Mouse (Mus musculus) urinary bladder, postnatal 0 days (tissue): ENCODE results near the gene Mest. TPM values are rescaled to one million over a fixed set of nuclear protein-coding genes. Genes with fewer than 3 reads are reported as not detected.

Source experiments
- microRNA counts: library from miRNA; unstranded; fragments of <30 nt; microRNA quantifications from one replicate; lab custom pipeline; 2016
- microRNA-seq: library from miRNA; unstranded; fragments of <30 nt; microRNA quantifications from one replicate; pipeline ENCODE4, GENCODE M21; 2016
- polyA plus RNA-seq: library from polyadenylated mRNA; unstranded; fragments of >200 nt; fragmentation: Nextera tagmentation; extraction: Ambion mirVana; gene quantifications from 2 replicates; pipeline ENCODE4 v1.2.1, GENCODE M21; 2015

The Mest gene
- 181 and 191 TPM in 2 replicates for polyA plus RNA-seq

GRCm38 (mm10) chr6:30723331-30723730, at the start of gene Mest:
Mest (plus strand) TSS chr6:30723547.

DNA sequence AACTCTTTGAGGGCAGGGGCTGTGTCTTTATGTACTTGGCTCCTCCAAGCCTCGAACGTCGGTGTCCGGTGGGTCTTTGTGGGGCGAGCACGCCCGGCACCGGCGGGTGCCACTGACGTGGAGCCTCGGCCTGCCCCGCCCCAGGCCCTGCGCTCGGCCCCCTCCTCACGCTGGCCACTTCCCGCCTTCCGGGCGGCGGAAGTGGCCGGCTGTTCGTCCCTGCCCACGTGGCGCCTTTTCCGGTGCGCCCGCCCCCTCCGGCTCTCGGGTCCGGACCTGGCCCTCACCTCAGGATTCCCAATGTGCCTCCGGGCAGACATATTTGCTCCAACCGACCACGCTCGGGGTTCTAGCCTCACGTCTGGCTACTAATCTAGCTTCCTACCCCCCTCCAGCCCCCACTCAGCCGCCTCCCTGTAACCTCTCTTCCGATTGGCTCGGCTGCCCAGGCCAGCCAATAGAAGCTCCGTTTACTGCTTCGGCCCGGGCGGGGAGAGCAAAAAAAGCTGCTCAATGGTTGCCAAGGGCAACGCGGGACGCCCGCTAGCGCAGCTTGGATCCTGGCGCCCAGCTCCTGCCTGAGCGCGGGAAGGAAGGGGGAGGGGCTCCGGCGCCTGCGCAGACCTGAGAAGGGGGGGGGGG, 29.9 kb upstream of the Mest start, which contains the start of gene Cep41:
Cep41 (minus strand) TSS at position 400 of the 642 bp plus-strand sequence.

MicroRNA genes within 50 kb of the gene (microRNA counts, 519-probe panel; counts per million panel counts)
- microRNA mmu-miR-335-3p (lab: Ali Mortazavi, UCI) (3,206 counts per million, percentile 52 among the panel's probes with 10 or more counts), microRNA mmu-miR-335-5p (lab: Ali Mortazavi, UCI) (4,936 counts per million, percentile 92 among the panel's probes with 10 or more counts)

Small RNA genes within 50 kb of the gene (microRNA-seq; reads per million reads assigned to microRNA genes)
- gene Mir335: 38,244 reads per million, percentile 97 among the genes with 10 or more reads in this experiment

Other genes starting within 250 kb of the Mest start
- 14.9 and 15.1 TPM in 2 replicates for gene Tmem209, start 213.8 kb upstream of the Mest start, polyA plus RNA-seq
- gene Ssmem1, start 213.7 kb upstream of the Mest start, polyA plus RNA-seq: not detected in 2 replicates
- gene Cpa2, start 182.0 kb upstream of the Mest start, polyA plus RNA-seq: 2.1 and 3.9 TPM in 2 replicates
- 0.25 and 0.64 TPM in 2 replicates for gene Cpa4, start 155.2 kb upstream of the Mest start, polyA plus RNA-seq
- gene Cpa5, start 112.5 kb upstream of the Mest start, polyA plus RNA-seq: 0.06 TPM in 1 of 2 replicates, not detected in the other
- gene Cpa1, start 84.3 kb upstream of the Mest start, polyA plus RNA-seq: 0.53 and 0.62 TPM in 2 replicates
- 5.9 and 7.3 TPM in 2 replicates for gene Cep41, start 29.8 kb upstream of the Mest start, polyA plus RNA-seq
- 16.3 and 18.2 TPM in 2 replicates for gene Copg2, start 173.2 kb downstream of the Mest start, polyA plus RNA-seq
- gene Tsga13, start 192.0 kb downstream of the Mest start, polyA plus RNA-seq: 0.18 TPM in 1 of 2 replicates, not detected in the other
- 1.3 and 1.5 TPM in 2 replicates for gene Klf14, start 235.5 kb downstream of the Mest start, polyA plus RNA-seq